Mouse (Mus musculus): ENCODE results near the gene Tgm2.

Tgm2 gene

GRCm38 (mm10) chr2:158106947-158107587 lies 39.2 kb downstream of the Tgm2 start:
- no peak for DNase-seq

DNA sequence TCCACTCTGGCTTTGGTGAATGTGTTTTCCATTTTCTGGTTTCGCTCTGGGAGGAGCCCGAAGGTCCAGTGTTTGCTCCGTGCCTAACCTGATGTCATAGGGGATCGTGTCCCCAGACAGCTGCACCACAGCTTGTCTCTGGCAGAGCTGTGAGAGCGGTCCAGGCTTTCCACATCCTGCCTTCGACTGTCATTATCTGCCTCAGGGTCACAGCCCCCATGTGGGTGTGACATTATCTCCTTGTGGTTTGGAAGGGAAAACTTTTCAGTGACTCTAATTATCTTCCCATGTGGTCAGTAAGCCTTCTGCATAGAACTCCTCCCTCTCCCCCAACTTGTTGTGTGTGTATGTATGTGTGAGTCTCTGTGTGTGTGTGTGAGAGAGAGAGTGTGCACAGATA lies 40.6 kb downstream of the Tgm2 start:
- no peak for DNase-seq

DNA sequence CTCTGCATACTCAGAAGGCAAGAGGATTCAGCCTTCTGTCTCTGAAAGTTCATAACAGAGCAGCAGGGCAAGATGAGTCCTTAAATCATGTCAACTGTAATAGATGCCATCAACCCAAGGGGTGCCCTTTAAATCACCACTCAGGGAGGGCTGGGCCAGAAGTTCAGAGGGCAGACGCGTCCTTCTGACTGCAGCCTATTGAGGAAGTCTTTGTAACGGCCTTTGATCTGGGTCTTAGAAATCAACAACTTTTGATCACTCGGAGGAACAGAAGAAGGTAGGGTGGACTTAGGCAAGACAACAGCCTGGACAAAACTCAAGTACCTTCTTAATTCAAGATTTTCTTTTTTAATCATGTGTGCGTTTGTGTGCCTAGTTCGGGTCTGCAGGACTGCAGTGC lies 41.3 kb downstream of the Tgm2 start:
- DNase-seq: no peak

DNA sequence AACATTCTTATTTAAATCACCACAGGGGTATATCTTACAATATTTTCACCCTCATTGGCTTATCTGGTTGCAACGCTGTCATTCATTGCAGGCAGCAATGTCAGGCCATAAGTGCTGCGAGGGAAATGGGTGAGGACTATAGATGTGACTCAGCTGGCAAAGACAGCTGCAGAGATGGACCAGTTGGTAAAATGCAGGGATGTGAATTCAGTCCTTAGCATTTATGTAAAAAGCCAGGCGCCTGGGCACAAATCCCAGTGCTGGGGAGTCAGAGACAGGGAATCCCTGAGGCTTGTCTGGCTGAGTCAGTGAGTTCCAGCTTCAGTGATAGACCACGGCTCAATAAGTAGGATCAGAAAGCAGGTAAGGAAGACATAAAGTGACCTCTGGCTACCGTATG lies 44.5 kb downstream of the Tgm2 start:
- DNase-seq: no peak

DNA sequence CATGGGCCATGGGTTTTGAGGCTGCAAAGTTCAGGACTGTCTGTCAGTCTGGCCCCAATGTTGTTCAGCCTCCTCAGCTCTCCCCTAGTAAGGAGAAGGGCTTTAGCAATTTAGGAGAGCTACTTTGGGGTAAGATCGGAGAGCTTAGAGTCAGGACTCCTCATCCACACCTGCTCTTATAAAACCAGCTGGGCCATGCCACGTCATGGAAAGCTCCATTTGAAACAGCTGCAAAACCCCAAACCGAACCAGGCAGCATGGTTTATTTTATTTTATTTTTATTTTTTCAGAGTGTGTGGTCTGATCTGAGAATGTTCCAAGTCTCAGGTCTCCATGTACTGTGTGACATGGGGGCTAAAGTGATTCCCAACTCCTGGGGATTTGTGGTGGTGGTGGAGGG lies 46.7 kb downstream of the Tgm2 start:
- DNase-seq: no peak

DNA sequence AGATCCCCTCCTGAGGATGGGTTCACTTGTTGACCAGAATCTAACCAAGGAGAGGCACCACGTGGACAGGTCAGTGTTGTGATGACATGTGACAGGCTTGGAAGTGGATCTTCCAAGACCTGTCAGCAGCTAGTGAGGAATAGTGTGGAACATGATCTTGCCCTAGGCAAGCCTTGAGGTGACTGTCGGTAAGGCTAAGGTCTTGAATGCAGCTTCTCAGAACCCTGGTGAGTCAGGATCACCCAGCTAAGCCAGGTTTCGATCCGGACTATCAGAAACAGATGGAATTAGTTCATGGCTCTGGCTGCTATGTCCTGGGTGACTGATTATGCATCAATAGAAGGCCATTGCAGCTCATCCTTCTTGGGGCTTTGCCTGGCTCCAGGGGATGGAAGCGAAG lies 47.5 kb downstream of the Tgm2 start:
- DNase-seq: no peak

DNA sequence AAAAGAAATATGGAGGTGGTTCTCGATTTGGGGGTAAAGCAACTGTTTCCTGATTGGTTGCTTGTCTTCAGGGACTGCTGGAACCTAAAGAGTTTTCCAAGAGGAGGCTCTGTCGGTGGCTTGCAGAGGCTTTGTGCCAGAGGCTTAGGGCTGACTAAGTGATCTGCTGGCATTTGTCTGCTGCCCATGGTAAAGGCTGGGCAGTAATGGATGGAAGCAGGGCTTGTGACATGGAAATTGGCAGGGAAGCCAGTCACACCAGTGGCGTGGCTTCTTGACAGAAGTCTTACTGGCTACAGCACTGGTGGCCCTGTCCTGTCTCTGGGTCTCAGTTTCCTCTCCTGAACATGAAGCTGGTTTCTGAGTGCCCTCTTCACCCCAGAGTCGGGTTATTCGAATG lies 49.2 kb downstream of the Tgm2 start:
- no peak for DNase-seq

DNA sequence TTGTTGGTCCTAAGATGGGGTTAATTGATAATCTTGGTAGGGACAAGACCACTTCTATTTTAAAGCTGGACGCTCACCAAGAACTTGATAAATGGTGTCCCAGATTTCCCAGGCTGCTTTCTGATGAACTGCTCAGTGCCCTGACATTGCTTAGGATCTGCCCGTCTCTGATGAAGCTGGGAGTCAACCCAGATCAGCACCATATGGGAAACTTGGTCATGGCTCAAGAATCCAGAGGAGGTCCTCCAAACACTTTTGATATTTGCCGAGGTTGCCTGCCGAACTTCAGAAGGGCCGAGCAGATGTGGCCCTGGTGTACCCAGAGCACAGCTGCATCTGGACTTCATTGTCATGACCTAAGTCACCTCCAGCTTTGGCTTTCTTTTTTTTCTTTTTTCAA lies 51.4 kb downstream of the Tgm2 start:
- DNase-seq: peak; percentile 43 to 60

DNA sequence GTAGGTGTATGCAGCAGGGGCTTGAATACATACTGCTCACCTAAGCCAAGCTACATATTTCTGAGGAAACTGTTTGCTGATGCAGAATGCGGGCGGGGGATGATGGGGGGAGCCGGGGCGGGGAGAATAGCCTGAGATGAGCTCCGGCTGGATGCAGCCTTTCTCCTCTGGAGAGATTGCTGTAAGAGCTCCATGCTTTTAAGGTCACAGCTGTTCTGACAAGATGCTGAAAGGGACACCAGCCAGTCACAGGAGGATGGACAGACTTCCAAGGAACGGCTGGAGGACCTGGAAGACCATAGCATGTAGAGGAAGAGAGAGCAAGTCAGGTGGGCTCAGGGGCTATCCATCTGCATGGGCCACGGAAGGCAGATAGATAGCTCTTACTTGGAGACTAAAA lies 51.9 kb downstream of the Tgm2 start:
- no peak for DNase-seq

DNA sequence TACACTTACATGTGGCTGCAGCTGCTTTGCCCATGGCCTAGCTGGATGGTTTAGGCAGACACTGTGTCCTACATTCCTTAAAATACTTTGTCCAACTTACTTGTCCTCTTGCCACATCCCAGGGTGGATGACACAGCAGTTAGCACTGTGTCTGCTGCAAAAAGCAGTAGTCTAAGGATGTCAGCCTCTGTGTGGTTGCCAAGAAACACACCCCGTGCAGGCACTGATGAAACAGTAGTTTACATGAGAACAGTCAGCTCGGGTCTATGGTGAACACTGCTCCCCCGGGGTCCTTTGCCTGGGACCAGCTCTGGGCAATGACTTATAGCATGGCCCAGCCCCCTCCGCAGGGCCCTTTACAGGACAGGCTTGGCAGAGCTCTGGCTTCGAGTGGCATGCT lies 52.9 kb downstream of the Tgm2 start:
- DNase-seq: no peak

- DNase-seq: no peak
Measured at GRCm38 (mm10) chr2:158090096-158090495, 56.1 kb downstream of the Tgm2 start.

DNA sequence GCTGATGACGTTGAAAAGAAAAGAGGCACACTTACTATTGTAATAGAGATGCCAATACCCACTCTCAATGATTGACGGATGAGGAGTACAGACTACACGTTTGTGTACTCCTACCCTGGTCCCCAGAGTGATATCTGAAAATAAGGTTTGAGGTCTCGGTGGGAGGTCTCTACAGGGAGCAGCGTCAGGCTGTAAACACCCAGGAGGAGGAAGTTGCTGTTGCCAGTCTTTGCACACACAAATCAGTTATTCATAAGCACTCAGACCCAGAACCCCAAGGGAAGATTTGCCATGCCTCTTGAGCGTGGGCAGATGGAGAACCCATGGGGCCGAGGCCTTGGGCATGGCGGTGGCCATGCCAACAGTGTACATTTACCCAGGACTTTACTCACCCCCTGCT lies 61.8 kb downstream of the Tgm2 start:
- DNase-seq: no peak

GRCm38 (mm10) chr2:158080622-158081241 lies 65.5 kb downstream of the Tgm2 start:
- DNase-seq: no peak

- no peak for DNase-seq
Measured at GRCm38 (mm10) chr2:158079843-158080395, 66.3 kb downstream of the Tgm2 start.

DNA sequence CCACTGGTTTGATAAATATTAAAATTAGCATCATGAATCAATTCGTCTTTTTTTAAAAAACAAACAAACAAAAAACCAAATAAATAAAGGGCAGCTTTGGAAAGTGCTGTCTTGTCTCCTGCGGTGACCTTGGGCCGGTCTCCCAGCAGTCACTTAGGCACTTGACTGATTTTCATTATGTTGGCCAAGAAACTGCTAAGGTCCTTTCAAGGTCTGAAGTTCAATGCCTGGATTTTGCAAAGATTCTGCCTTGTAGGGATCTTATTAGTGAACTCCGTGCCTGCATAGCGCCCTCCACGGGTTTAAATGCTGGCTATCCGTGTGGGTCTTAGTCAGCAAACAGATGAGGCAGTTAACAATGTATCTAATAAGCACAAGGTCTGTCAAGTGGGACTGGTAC lies 67.3 kb downstream of the Tgm2 start:
- no peak for DNase-seq

DNA sequence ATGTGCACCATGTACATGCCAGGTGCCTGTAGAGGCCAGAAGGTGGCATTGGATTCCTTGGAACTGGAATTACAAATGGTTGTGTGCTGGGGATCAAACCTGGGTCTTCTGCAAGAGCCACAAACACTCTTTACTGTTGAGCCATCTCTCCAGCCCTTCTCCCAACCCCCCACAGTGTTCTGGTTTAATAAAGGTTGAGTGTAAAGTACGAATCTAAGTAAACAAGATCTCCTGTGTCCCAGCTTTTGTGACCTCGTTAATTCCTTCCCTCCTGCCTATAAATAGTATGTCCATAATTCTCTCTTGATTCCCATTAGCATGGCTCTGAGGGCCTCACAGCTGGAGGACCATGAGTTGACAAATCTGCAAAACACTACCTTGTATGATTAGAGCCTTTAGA lies 68.3 kb downstream of the Tgm2 start:
- no peak for DNase-seq

DNA sequence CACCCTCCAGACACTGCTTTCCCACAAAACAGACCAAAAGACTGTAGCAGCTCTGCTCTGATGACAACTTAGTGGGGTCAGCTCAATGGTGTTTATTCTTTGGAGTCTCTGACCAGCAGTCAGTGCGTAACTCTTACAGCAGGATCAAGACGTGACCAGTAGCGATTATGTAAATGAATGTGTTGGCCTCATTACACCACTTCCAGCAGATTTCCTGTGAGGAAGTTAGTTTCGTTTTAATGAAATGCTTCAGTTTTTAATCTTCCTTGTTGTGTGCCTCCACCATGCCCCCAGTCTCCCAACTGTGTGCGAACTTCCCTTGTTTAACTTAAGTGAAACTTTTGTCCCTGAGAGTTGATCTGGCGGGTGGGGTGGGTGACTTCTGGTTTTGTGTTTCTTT lies 69.5 kb downstream of the Tgm2 start:
- no peak for DNase-seq

DNA sequence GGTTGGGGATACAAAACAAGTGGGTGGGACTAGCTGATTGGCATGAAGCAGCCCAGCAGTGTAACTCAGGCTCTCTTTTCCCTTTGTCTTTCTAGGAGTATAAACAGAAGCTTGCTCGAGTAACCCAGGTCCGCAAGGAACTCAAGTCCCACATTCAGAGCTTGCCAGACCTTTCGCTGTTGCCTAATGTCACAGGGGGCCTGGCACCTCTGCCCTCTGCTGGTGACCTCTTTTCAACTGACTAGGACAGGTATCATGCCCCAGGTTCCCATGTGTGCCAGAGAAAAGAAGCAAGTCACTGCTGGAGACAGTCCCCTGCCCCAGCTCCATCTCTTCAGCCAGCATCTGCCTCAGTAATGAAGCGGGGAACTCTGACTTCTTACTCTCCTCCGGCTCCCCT lies 71.4 kb downstream of the Tgm2 start:
- DNase-seq: no peak

- no peak for DNase-seq
Measured at GRCm38 (mm10) chr2:158071633-158071995, 74.6 kb downstream of the Tgm2 start.

DNA sequence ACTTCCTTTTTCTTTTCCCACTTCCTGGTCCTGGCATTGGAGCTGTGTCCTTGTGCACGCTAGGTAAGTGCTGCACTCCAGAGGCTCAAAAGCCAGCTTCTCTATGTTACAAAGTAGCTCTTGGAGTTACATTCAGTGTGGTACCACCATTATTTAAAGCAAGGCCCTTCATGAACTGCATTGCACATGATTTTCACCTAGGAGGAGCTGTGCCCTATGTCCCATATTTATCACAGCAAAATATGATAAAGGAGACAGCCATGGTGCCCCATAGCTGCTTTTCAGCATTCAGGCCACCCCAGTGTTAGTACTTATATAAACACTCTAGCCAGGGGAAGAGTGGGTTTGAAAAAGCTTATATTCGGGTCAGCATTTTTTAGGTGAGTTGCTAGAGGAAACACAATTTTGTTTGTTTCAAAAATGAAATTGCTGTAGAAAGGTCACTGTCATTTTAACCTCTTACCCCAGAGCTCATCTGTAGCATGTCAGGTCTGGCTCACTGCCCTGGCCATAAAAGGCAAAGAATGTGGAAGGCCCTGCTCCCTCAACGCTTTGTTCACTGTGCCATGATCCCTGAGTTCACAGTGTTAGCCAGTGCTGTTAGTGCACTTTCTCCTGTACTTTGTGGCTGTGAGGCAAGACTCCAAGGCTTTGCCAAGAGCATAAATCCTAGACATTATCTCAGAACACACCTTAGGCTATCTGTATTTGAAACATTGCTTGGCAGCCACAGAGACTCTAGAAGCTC lies 75.2 kb downstream of the Tgm2 start:
- no peak for DNase-seq

GRCm38 (mm10) chr2:158068444-158068971 lies 77.7 kb downstream of the Tgm2 start:
- no peak for DNase-seq

GRCm38 (mm10) chr2:158067260-158067824 lies 78.9 kb downstream of the Tgm2 start:
- no peak for DNase-seq

GRCm38 (mm10) chr2:158066456-158066855 lies 79.8 kb downstream of the Tgm2 start:
- DNase-seq: no peak
